Mouse (Mus musculus): ENCODE measurements around the gene Prkag1. TPM values are rescaled to one million over a fixed set of nuclear protein-coding genes. Genes with fewer than 3 reads are reported as not detected.

The Prkag1 gene
- polyA plus RNA-seq, 1 experiment from 2014 or later: 71.7 TPM

DNA sequence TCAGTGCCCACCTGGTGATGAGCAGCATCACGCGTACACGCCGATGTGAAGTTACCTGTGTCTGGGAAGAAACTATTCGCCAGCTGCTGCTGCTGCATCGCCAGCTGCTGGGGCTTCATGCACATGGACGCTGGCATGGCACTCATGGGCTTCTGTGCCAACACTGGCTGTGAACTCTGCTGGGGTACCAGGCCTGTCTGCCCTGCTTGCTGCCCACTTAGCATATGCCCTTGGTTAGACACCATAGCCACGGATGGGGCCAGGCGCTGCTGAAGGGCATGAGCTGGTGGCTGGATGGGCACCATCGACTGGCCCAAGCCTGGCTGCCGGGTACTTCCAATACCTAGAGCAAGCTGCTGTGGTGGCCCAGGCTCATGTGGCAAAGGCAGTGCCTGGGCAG, 17.8 kb upstream of the Prkag1 start:
- H3K4me2 ChIP-seq (ENCODE audit: low read depth, low read length): no peak overlapping the region
- peaks cover 100% of the 10 kb centered on the region for H3K36me3 ChIP-seq (ENCODE audit: control insufficient read depth, insufficient read depth, low read length)
- no peaks in the 10 kb centered on the region for H3K27me3 ChIP-seq (replicated peaks; ENCODE audit: control insufficient read depth, insufficient read depth, low read length)
- DNase-seq (ENCODE audit: low spot score) (no peak), ATAC-seq (ENCODE audit: low read depth) (no peak)
- no peak overlapping the region for H3K27ac ChIP-seq (replicated peaks; ENCODE audit: low read depth, low read length)
- no peak overlapping the region for H3K9ac ChIP-seq (ENCODE audit: low read depth, low read length)
- no peak overlapping the region for H3K4me3 ChIP-seq (ENCODE audit: low read depth, low read length)
- H3K4me1 ChIP-seq (ENCODE audit: control insufficient read depth, insufficient read depth, low read length): no peaks in the 10 kb centered on the region
- WGBS: over 99% methylated on average over 11 of the region's 11 CpGs
- no peaks in the 10 kb centered on the region for H3K9me3 ChIP-seq (ENCODE audit: control insufficient read depth, low read length)

DNA sequence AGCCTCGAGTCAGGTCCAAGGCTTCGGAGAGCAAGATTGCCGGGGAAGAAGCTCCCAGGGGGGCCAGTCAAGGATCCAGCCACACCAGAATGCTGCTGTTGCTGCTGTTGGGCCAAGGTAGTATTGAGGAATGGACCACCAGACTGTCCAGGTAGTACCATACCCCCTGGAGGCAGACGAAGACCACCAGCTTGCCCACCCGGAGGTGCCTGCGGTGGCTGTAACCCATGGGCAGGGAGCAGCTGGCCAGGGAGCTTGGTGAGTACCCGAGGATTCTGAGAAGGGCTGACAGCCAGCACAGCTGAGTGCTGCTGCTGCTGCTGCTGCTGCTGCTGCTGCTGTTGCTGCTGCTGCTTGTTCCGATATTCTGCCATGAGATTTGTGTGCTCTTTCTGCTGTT, 14.8 kb upstream of the Prkag1 start:
- 80% methylated on average over 8 of the region's 8 CpGs for WGBS
- H3K36me3 ChIP-seq (ENCODE audit: control insufficient read depth, insufficient read depth, low read length): peaks cover 100% of the 10 kb centered on the region
- no peaks in the 10 kb centered on the region for H3K27me3 ChIP-seq (replicated peaks; ENCODE audit: control insufficient read depth, insufficient read depth, low read length)
- ATAC-seq (ENCODE audit: low read depth) (no peak), DNase-seq (ENCODE audit: low spot score) (no peak)
- H3K4me1 ChIP-seq (ENCODE audit: control insufficient read depth, insufficient read depth, low read length): no peaks in the 10 kb centered on the region
- no peak overlapping the region for H3K27ac ChIP-seq (replicated peaks; ENCODE audit: low read depth, low read length)
- H3K4me2 ChIP-seq (ENCODE audit: low read depth, low read length): no peak overlapping the region
- H3K4me3 ChIP-seq (ENCODE audit: low read depth, low read length): no peak overlapping the region
- no peak overlapping the region for H3K9ac ChIP-seq (ENCODE audit: low read depth, low read length)
- H3K9me3 ChIP-seq (ENCODE audit: control insufficient read depth, low read length): no peaks in the 10 kb centered on the region

DNA sequence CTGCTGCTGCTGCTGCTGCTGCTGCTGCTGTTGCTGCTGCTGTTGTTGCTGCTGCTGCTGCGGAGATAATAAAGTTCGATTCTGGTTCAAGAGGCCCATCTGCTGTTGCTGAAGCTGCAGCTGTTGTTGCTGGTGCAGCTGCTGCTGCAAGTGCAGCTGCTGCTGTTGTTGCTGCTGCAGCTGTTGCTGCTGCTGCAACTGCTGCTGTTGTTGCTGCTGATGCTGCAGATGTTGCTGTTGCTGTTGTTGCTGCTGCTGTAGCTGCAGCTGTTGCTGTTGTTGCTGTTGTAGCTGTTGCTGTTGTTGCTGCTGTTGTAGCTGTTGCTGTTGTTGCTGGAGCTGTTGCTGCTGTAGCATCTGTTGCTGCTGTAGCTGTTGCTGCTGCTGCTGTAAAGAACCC, 13.8 kb upstream of the Prkag1 start:
- WGBS: 100% methylated on average over 2 of the region's 2 CpGs

DNA sequence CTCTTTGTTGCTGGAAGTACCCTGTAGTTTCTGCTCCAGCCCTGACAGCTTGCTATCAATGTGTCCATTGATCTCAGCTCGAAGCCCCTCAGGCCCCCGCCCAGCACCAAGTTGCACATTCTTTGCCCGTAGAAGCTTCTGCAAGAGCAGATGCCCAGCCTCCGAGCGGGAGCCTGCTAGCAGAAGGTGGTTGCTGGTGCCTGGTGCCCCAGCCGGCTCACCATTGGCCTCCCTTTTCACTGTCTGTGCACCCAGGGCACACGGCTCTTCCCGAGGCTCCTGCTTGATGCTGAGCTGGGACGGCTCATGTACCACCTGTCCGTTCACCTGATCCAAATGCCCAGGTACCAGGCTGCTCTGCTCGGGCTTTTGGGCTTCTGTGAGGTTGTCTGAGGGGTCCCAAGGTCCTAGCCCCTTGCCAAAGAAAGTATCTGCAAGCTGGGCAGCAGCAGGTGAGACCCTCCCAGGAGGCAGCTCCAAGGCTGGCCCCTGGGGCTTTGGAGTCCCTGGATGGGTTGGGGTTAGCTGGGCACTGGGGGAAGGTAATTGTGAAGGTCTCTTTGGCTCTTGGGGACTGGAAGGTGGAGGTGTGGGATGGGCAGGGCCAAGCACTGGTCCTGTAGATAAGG, 12.4 kb upstream of the Prkag1 start:
- Histone ChIP-seq H3K27ac (replicated peaks; ENCODE audit: low read depth, low read length) (no peak overlapping the region), H3K4me1 (ENCODE audit: control insufficient read depth, insufficient read depth, low read length) (no peaks in the 10 kb centered on the region), H3K36me3 (ENCODE audit: control insufficient read depth, insufficient read depth, low read length) (peaks cover 100% of the 10 kb centered on the region), H3K4me2 (ENCODE audit: low read depth, low read length) (no peak overlapping the region), H3K4me3 (ENCODE audit: low read depth, low read length) (no peak overlapping the region), H3K27me3 (replicated peaks; ENCODE audit: control insufficient read depth, insufficient read depth, low read length) (no peaks in the 10 kb centered on the region), H3K9me3 (ENCODE audit: control insufficient read depth, low read length) (no peaks in the 10 kb centered on the region), H3K9ac (ENCODE audit: low read depth, low read length) (no peak overlapping the region)
- 83% methylated on average over 11 of the region's 11 CpGs for WGBS
- ATAC-seq (ENCODE audit: low read depth) (no peak), DNase-seq (ENCODE audit: low spot score) (no peak)

More for the DNA sequence above, 13.8 kb upstream of the Prkag1 start:
- no peak overlapping the region for H3K4me2 ChIP-seq (ENCODE audit: low read depth, low read length)
- no peak for ATAC-seq (ENCODE audit: low read depth)
- H3K27me3 ChIP-seq (replicated peaks; ENCODE audit: control insufficient read depth, insufficient read depth, low read length): no peaks in the 10 kb centered on the region
- H3K36me3 ChIP-seq (ENCODE audit: control insufficient read depth, insufficient read depth, low read length): peaks cover 100% of the 10 kb centered on the region
- no peak for DNase-seq (ENCODE audit: low spot score)
- H3K27ac ChIP-seq (replicated peaks; ENCODE audit: low read depth, low read length): no peak overlapping the region
- no peak overlapping the region for H3K4me3 ChIP-seq (ENCODE audit: low read depth, low read length)
- H3K4me1 ChIP-seq (ENCODE audit: control insufficient read depth, insufficient read depth, low read length): no peaks in the 10 kb centered on the region
- H3K9ac ChIP-seq (ENCODE audit: low read depth, low read length): no peak overlapping the region
- H3K9me3 ChIP-seq (ENCODE audit: control insufficient read depth, low read length): no peaks in the 10 kb centered on the region

DNA sequence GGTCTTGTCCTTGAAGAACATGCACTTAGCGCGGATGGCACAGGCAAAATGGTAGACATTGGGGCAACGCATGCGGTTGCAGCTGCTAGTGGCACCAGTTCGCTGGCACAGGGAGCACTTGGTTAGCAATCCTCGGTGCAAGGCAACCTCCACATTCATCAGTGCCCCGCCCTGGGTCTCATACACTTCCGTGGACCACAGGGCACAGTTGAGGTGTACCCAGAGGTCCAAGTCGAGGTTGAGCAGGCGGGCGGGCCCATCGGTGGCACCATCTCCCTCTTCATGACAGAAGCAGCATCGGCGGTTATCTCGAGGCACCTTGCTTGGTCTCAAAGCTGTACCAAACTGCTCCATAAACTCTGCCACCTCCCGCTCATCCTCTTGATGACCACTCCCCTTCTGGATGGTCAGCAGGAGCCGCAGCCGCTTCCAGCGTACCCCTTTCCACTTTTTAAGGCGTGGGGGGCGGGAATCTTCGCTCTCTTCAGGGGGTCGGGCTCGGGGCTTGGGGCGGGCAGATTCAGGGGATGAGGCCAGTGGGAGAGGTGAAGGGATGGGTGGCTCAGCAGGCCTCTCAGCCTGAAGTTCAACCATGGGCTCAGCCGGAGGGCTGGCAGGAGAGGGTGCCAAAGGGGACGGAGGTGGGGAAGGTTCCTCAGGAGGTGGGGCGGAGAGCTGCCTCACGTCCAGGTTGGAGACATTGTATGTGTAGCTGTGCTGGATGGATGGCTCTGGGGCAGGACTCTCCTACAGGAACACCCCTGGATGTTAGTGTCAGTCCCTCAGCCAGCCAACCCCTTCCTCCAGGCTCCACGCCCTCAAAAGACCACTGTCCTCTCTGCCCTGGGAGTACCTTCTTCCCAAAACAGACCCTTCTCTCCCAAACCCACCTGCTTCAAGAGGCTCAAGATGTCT, 8.6 kb upstream of the Prkag1 start:
- Histone ChIP-seq H3K36me3 (ENCODE audit: control insufficient read depth, insufficient read depth, low read length) (peaks cover 100% of the 10 kb centered on the region), H3K27me3 (replicated peaks; ENCODE audit: control insufficient read depth, insufficient read depth, low read length) (no peaks in the 10 kb centered on the region), H3K4me1 (ENCODE audit: control insufficient read depth, insufficient read depth, low read length) (no peaks in the 10 kb centered on the region), H3K4me2 (ENCODE audit: low read depth, low read length) (no peak overlapping the region), H3K9me3 (ENCODE audit: control insufficient read depth, low read length) (no peaks in the 10 kb centered on the region), H3K27ac (replicated peaks; ENCODE audit: low read depth, low read length) (no peak overlapping the region), H3K9ac (ENCODE audit: low read depth, low read length) (no peak overlapping the region), H3K4me3 (ENCODE audit: low read depth, low read length) (no peak overlapping the region)
- 94% methylated on average over 30 of the region's 30 CpGs for WGBS
- ATAC-seq (ENCODE audit: low read depth) (no peak), DNase-seq (ENCODE audit: low spot score) (no peak)

DNA sequence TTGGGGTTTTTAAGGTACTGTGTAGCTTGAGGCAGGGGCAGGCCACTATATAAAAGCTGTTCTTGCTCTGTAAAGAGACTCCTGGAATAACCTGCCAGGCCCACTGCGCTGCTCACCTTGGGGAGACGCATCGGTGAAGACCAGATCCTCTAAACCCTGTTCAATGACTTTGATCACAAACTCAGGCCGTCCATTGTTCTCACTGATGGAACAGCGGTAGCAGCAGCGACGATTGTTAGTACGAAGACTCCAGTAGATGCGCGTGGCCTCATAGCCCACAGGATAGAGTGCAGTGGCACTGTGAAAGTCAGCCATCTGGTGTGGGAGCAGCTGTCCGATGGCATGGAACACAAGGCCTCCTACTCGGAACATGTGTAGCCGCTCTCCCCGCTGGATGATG, 7.8 kb upstream of the Prkag1 start:
- Histone ChIP-seq H3K27me3 (replicated peaks; ENCODE audit: control insufficient read depth, insufficient read depth, low read length) (no peaks in the 10 kb centered on the region), H3K4me3 (ENCODE audit: low read depth, low read length) (no peak overlapping the region), H3K9me3 (ENCODE audit: control insufficient read depth, low read length) (no peaks in the 10 kb centered on the region), H3K4me1 (ENCODE audit: control insufficient read depth, insufficient read depth, low read length) (no peaks in the 10 kb centered on the region), H3K9ac (ENCODE audit: low read depth, low read length) (no peak overlapping the region), H3K36me3 (ENCODE audit: control insufficient read depth, insufficient read depth, low read length) (peaks cover 100% of the 10 kb centered on the region), H3K4me2 (ENCODE audit: low read depth, low read length) (no peak overlapping the region), H3K27ac (replicated peaks; ENCODE audit: low read depth, low read length) (no peak overlapping the region)
- DNase-seq (ENCODE audit: low spot score) (no peak), ATAC-seq (ENCODE audit: low read depth) (no peak)
- 93% methylated on average over 14 of the region's 14 CpGs for WGBS

DNA sequence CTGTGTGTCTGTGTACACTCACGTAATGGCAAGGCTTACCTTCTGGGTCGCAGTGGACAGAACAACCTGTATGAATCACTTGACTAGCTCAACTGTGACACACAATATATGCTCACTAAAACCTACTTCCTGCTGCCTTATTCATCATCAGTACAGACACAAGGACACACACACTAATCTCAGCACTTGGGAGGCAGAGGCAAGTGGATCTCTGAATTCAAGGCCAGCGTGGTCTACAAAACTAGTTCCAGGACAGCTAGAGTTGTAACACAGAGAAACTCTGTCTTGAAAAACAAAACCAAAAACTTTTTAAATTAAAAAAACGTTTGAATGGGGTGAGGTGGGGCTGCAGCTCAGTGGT, 6.4 kb upstream of the Prkag1 start:
- Histone ChIP-seq H3K27me3 (replicated peaks; ENCODE audit: control insufficient read depth, insufficient read depth, low read length) (no peaks in the 10 kb centered on the region), H3K9me3 (ENCODE audit: control insufficient read depth, low read length) (no peaks in the 10 kb centered on the region), H3K27ac (replicated peaks; ENCODE audit: low read depth, low read length) (no peak overlapping the region), H3K36me3 (ENCODE audit: control insufficient read depth, insufficient read depth, low read length) (peaks cover 100% of the 10 kb centered on the region), H3K9ac (ENCODE audit: low read depth, low read length) (no peak overlapping the region), H3K4me3 (ENCODE audit: low read depth, low read length) (no peak overlapping the region), H3K4me2 (ENCODE audit: low read depth, low read length) (no peak overlapping the region), H3K4me1 (ENCODE audit: control insufficient read depth, insufficient read depth, low read length) (no peaks in the 10 kb centered on the region)
- no peak for ATAC-seq (ENCODE audit: low read depth)
- 76% methylated on average over 4 of the region's 4 CpGs for WGBS
- no peak for DNase-seq (ENCODE audit: low spot score)

DNA sequence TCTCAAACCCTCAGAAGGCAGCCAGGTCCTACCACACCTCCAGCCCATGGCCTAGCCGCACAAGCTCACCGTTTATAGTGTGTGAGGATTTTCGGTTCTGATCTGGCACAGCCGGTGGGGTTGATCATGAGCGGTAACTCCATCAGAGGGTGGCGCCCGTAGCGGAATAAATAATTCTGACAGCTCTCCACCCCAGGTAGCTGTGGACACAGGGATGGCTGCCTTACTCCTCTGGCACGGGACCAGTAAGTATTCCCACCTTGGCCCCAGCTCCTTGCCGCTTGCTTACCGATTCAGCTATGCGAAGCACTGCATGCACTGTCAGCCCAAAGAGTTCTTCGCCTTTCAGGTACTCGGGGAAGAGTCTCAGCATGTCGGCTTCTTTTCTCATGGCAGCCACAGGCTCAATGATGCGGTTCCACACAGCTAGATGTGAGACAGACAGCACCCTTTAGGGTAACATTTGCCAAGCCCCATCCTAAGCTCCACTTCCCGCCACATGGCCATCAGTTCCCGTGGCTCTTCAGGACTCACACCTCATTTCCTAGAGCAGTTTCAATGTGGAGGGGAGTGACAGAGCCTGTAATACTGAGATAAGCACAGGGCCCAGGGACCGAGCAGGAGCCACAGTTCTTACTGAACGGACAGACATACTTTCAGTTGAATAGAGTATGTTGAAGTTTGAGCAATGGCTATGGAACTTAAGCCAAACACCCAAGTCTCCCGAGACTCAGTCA, 5.9 kb upstream of the Prkag1 start:
- ATAC-seq (ENCODE audit: low read depth): no peak
- H3K27me3 ChIP-seq (replicated peaks; ENCODE audit: control insufficient read depth, insufficient read depth, low read length): no peaks in the 10 kb centered on the region
- 92% methylated on average over 21 of the region's 21 CpGs for WGBS

More for the DNA sequence above, 5.9 kb upstream of the Prkag1 start:
- H3K4me3 ChIP-seq (ENCODE audit: low read depth, low read length): no peak overlapping the region
- no peaks in the 10 kb centered on the region for H3K4me1 ChIP-seq (ENCODE audit: control insufficient read depth, insufficient read depth, low read length)
- no peak overlapping the region for H3K9ac ChIP-seq (ENCODE audit: low read depth, low read length)
- H3K9me3 ChIP-seq (ENCODE audit: control insufficient read depth, low read length): no peaks in the 10 kb centered on the region
- peaks cover 97% of the 10 kb centered on the region for H3K36me3 ChIP-seq (ENCODE audit: control insufficient read depth, insufficient read depth, low read length)
- no peak overlapping the region for H3K4me2 ChIP-seq (ENCODE audit: low read depth, low read length)
- DNase-seq (ENCODE audit: low spot score): no peak
- H3K27ac ChIP-seq (replicated peaks; ENCODE audit: low read depth, low read length): no peak overlapping the region

Measured in embryonic facial prominence, embryonic 14.5 days (tissue).